Mouse (Mus musculus): ENCODE data around the gene Hunk.

The Hunk gene

DNA sequence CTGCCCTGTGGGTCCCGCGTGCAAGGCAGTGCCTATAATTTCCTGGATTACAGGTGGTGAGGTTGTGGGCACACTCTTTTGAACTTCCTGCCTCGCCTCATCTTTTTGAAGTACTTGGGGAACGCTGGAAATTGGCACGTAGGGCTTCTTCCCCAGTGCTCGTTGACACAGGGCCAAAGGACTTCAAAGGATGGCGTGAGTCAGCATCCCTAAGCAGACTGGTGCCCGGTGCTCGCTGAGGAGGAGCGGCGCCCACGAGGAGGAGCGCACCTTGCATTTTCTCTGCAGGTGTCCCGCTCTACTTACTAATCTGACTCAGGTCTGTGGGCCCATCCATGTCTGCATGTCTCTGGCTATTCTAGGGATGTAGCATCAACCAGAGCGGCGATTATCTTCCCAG is 4.9 kb downstream of the Hunk start:
- no peak for DNase-seq (ENCODE audit: low spot score in 2 of 2)

- DNase-seq (ENCODE audit: low spot score in 2 of 2), result no peak
These were observed 8.9 kb downstream of the Hunk start for GRCm38 (mm10) chr16:90394761-90395160.

GRCm38 (mm10) chr16:90395996-90396556 is 10.3 kb downstream of the Hunk start:
- DNase-seq (ENCODE audit: low spot score in 2 of 2), result no peak

- no peak for DNase-seq (ENCODE audit: low spot score in 2 of 2)
These were observed 11.1 kb downstream of the Hunk start for GRCm38 (mm10) chr16:90396882-90397281.

GRCm38 (mm10) chr16:90400314-90400713 is 14.5 kb downstream of the Hunk start:
- DNase-seq (ENCODE audit: low spot score in 2 of 2), result no peak

GRCm38 (mm10) chr16:90400906-90401666 is 15.3 kb downstream of the Hunk start:
- no peak for DNase-seq (ENCODE audit: low spot score in 2 of 2)

DNA sequence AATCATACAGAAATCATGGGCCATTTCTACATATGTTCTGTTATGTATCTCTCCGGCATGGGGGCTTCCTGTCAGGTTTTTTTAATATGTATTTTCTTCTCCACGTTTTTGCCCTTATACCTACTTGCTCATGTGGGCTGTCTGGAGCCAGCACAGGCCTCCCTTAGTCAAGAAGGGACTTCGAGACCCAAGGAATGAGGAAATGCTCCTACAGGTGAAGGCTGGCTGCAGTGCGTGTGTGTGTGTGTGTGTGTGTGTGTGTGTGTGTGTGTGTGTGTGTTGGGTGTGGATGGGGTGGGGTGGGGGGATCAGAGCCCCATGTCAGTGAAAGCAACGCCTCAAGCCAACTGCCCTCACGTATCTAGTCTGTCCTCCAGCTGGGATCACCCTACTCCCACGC is 16.5 kb downstream of the Hunk start:
- DNase-seq (ENCODE audit: low spot score in 2 of 2), result no peak

- no peak for DNase-seq (ENCODE audit: low spot score in 2 of 2)
These were observed 19.4 kb downstream of the Hunk start for GRCm38 (mm10) chr16:90405195-90405594.

- DNase-seq (ENCODE audit: low spot score in 2 of 2), result no peak
These were observed 19.8 kb downstream of the Hunk start for GRCm38 (mm10) chr16:90405599-90405998.

GRCm38 (mm10) chr16:90407541-90408289 is 21.9 kb downstream of the Hunk start:
- no peak for DNase-seq (ENCODE audit: low spot score in 2 of 2)

GRCm38 (mm10) chr16:90412096-90413082 is 26.6 kb downstream of the Hunk start:
- no peak for DNase-seq (ENCODE audit: low spot score in 2 of 2)

- DNase-seq (ENCODE audit: low spot score in 2 of 2), result no peak
These were observed 30.8 kb downstream of the Hunk start for GRCm38 (mm10) chr16:90416621-90417020.

- no peak for DNase-seq (ENCODE audit: low spot score in 2 of 2)
These were observed 32.8 kb downstream of the Hunk start for GRCm38 (mm10) chr16:90418661-90419060.

GRCm38 (mm10) chr16:90421145-90421544 is 35.3 kb downstream of the Hunk start:
- DNase-seq (ENCODE audit: low spot score in 2 of 2), result no peak

DNA sequence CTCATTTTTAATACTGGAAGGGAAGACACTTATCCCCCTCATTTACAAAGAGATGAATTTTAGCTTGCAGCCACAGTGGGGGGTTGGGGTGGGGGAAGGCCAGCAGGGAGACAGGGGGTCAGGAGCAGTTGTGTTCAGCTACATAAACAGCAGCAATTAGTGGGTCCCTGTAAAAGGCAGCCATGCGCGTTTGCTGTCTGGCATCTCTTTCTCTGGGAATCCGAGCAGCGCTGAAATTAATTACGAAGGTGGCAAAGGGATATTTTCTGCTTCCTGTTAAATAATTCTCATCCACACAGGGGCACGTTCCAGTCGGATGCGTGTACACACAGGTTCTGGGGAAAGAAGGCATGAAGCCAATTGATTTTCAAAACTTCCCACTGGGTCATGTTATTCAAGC is 35.7 kb downstream of the Hunk start:
- no peak for DNase-seq (ENCODE audit: low spot score in 2 of 2)

- DNase-seq (ENCODE audit: low spot score in 2 of 2), result no peak
These were observed 36.3 kb downstream of the Hunk start for GRCm38 (mm10) chr16:90422108-90422529.

DNA sequence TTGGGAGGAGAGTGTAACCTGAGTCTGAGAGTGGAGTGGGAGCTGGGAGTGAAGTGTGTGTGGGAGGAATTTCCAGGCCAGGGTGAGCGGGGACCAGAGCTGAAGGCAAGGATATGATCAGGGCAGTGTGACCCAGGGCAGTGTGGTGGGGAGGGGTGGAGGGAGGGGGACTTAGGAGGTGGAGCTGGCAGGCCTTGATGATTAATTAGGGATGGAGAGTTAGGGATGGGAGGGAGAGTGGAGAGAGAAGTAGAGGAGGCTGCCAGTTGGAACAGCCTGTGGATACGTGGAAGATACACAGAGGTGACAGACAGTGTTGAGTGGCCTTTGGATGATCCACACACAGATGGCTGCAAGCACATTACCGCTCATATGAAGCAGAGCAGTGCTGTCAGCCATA is 38.1 kb downstream of the Hunk start:
- DNase-seq (ENCODE audit: low spot score in 2 of 2), result no peak

DNA sequence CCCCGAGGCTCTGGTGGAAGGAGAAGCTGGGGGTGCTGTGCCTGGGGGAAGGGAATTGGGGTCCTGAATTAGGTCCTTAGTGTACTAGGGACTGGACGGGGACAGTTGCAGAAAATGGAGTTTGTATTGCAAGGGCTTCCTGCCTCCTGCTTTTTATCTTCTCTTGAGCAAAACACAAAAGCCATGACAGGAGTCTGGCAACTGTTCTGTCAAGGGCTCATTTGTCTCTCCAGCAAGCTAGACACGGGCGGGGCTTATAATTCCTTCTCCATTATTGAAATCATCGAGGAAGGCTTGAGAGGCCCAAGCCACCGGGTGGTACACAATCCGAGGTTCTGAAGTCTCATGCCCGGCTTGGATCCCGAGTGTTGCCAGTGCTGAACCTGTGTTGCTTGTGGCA is 38.6 kb downstream of the Hunk start:
- no peak for DNase-seq (ENCODE audit: low spot score in 2 of 2)

GRCm38 (mm10) chr16:90426234-90426633 is 40.4 kb downstream of the Hunk start:
- DNase-seq (ENCODE audit: low spot score in 2 of 2), result no peak

DNA sequence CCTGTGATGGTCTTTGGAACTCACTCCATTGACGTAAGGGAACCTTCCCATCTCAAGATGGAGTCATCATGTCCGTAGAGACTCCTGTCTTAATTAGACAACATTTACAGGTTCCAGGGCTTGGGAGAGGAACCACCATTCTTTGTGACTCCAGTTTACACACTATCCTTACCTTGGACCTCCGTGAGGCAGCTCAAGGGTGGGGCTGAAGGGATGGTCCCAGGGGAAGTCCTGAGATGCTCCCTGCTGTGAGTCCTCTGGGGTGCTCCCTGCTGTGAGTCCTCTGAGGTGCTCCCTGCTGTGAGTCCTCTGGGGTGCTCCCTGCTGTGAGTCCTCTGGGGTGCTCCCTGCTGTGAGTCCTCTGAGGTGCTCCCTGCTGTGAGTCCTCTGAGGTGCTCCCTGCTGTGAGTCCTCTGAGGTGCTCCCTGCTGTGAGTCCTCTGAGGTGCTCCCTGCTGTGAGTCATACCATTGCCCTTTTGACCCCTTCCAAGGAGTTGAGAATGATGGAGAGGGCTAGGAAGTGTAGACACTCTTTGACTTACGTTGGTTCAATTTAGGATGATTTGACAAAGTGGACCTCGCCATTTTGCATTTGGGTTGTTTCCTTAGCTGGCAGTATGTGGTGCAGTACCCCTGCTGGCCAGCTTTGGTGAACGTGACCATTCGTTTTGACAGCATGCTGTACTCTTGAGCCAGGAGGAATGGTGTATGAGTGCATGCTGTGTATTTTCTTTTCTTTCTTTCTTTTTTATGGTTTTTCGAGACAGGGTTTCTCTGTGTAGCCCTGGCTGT is 42.2 kb downstream of the Hunk start:
- no peak for DNase-seq (ENCODE audit: low spot score in 2 of 2)

DNA sequence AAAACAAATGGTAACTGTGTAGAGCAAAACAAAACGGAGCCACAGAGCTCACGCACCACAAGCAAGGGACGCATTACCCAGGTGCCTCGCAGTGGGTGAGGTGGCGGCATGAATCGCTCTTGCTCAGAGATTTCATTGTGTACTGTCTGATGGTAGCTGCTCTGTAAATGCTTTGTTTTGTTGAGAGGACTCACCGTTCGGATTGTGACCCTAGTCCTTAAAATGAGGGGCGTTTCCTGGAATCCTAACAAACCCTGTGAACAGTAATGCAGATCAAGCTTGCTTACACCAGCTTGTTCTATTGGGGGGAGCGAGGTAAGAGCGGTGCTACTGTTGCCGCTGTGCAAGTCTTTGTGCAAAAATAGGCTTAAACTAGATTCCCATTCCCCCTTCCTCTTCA is 47.7 kb downstream of the Hunk start:
- DNase-seq (ENCODE audit: low spot score in 2 of 2), result no peak

All from spleen, postnatal 14 days (tissue).